Mouse (Mus musculus) embryonic fibroblast, embryonic 13.5 days (primary cell): ENCODE measurements around the gene Itga1.

Experiments
- CTCF ChIP-seq: IDR thresholded peaks from 2 replicates; pipeline ENCODE4 v1.5.1; 2011; ENCODE audit warnings: mild to moderate bottlenecking, control low read depth, low read length, moderate library complexity, borderline replicate concordance; ENCODE audit not compliant: insufficient read depth
- POLR2A ChIP-seq: IDR thresholded peaks from 2 replicates; pipeline ENCODE4 v1.6.1; 2011; ENCODE audit warnings: low read depth, mild to moderate bottlenecking, control low read depth, low read length, moderate library complexity

DNA sequence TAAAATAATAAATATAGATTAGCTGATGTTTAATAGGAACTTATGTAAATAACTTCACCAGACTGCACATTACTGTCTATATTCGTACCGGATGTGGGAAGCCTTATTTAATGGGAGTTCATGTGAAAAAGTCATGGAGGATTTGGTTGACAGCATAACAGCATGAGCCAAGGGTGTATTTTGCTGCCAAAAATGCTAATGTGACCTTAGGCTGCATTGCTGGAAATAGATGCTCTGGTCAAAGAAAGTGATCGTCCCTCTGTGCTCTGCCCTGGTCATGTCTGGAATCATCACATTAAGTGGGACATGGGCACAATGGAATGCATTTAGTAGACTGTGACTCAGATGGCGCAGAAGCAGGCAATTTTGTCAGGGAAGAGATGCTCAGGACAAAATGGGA lies 64.5 kb downstream of the Itga1 start:
- TF ChIP-seq CTCF: no peak
- no peak for TF ChIP-seq POLR2A
